Mouse (Mus musculus) midbrain, postnatal 0 days (tissue): ENCODE data around the gene Pepd. TPM values are rescaled to one million over a fixed set of nuclear protein-coding genes. Genes with fewer than 3 reads are reported as not detected.

Experiments used
- ATAC-seq: fragments of 200-750 bp; cut with Nextera tagmentation; 2 replicates; pipeline ENCODE4 v1.8.0; 2017; ENCODE audit warnings: moderate number of reproducible peaks, mild to moderate bottlenecking, moderate TSS enrichment, moderate library complexity; ENCODE audit not compliant: low FRiP score
- DNase-seq: peaks from one replicate; pipeline ENCODE4 v3.0.0-alpha.2; 2015; ENCODE audit warnings: low spot score
- H3K27ac ChIP-seq: fragments of 300-500 bp; sonication (generic); 2 replicates; pipeline ENCODE4 v1.5.1; 2014; ENCODE audit warnings: low read depth, mild to moderate bottlenecking, low read length, mixed read lengths
- H3K27me3 ChIP-seq: fragments of 300-500 bp; sonication (generic); 2 replicates; pipeline ENCODE4 v1.6.1; 2014; ENCODE audit warnings: low read length, control low read depth, mixed read lengths; ENCODE audit not compliant: insufficient read depth
- H3K36me3 ChIP-seq: fragments of 300-500 bp; sonication (generic); 2 replicates; pipeline ENCODE4 v1.6.1; 2014; ENCODE audit warnings: low read length, control low read depth, mixed read lengths; ENCODE audit not compliant: insufficient read depth
- H3K4me1 ChIP-seq: fragments of 300-500 bp; sonication (generic); 2 replicates; pipeline ENCODE4 v1.6.1; 2014; ENCODE audit warnings: mild to moderate bottlenecking, control low read depth, antibody characterized with exemption, low read length, mixed read lengths; ENCODE audit not compliant: insufficient read depth
- H3K4me2 ChIP-seq: fragments of 300-500 bp; sonication (generic); 2 replicates; pipeline ENCODE4 v1.6.1; 2014; ENCODE audit warnings: low read depth, mild to moderate bottlenecking, low read length, mixed read lengths; ENCODE audit not compliant: poor library complexity, severe bottlenecking
- H3K4me3 ChIP-seq: fragments of 300-500 bp; sonication (generic); 2 replicates; pipeline ENCODE4 v1.5.1; 2014; ENCODE audit warnings: low read depth, mild to moderate bottlenecking, low read length, moderate library complexity
- H3K9ac ChIP-seq: fragments of 300-500 bp; sonication (generic); replicated peaks from 2 replicates; pipeline ENCODE4 v1.6.1; 2014; ENCODE audit warnings: mild to moderate bottlenecking, low read length, moderate library complexity, mixed read lengths; ENCODE audit not compliant: poor library complexity, severe bottlenecking
- H3K9me3 ChIP-seq: fragments of 300-500 bp; sonication (generic); 2 replicates; pipeline ENCODE4 v1.6.1; 2016; ENCODE audit warnings: low read length, control low read depth
- CTCF ChIP-seq: IDR thresholded peaks from 2 replicates; pipeline ENCODE4 v1.5.1; 2016; ENCODE audit warnings: antibody characterized with exemption, mild to moderate bottlenecking
- whole genome bisulfite sequencing: fragments of 180-500 bp; shearing (Covaris S2); extraction: QIAGEN DNeasy Blood & Tissue Kit; methylation state at CpG from one replicate; pipeline ENCODE4 v1.1.7; 2014; 5-methylcytosine and 5-hydroxymethylcytosine counted together
- polyA plus RNA-seq: library from polyadenylated mRNA; unstranded; fragments of >200 nt; fragmentation: Nextera tagmentation; extraction: Ambion mirVana; gene quantifications from 2 replicates; pipeline ENCODE4 v1.2.1, GENCODE M21; 2015
- total RNA-seq: library from RNA; depleted of rRNA; stranded (reverse); fragments of >200 nt; gene quantifications from 2 replicates; pipeline ENCODE4 v1.2.3, GENCODE M21; 2014

The Pepd gene
- total and polyA plus RNA-seq, 2 experiments from 2014 or later: 60.8 to 69.8 TPM

GRCm38 (mm10) chr7:35023251-35023650 lies 111.1 kb downstream of the Pepd start:
- 79% methylated on average over 4 of the region's 4 CpGs for WGBS
- Histone ChIP-seq H3K4me1 (no peaks in the 10 kb centered on the region), H3K4me2 (no peak overlapping the region), H3K9me3 (no peaks in the 10 kb centered on the region), H3K36me3 (no peaks in the 10 kb centered on the region), H3K27ac (no peak overlapping the region), H3K27me3 (no peaks in the 10 kb centered on the region), H3K4me3 (no peak overlapping the region), H3K9ac (no peak overlapping the region)
- DNase-seq (no peak), ATAC-seq (no peak)
- TF ChIP-seq CTCF: no peak

- DNase-seq (no peak), ATAC-seq (no peak)
- no peaks in the 10 kb centered on the region for H3K27me3 ChIP-seq
- no peak for TF ChIP-seq CTCF
- no peak overlapping the region for H3K4me2 ChIP-seq
- WGBS: 62% methylated on average over 1 of the region's 1 CpGs
- H3K4me1 ChIP-seq: no peaks in the 10 kb centered on the region
- no peak overlapping the region for H3K27ac ChIP-seq
- no peak overlapping the region for H3K9ac ChIP-seq
- no peaks in the 10 kb centered on the region for H3K36me3 ChIP-seq
- no peaks in the 10 kb centered on the region for H3K9me3 ChIP-seq
- no peak overlapping the region for H3K4me3 ChIP-seq
Observed at GRCm38 (mm10) chr7:35024426-35024825, 112.2 kb downstream of the Pepd start.

- Histone ChIP-seq H3K27ac (no peak overlapping the region), H3K4me3 (no peak overlapping the region), H3K9ac (no peak overlapping the region), H3K9me3 (no peaks in the 10 kb centered on the region), H3K36me3 (no peaks in the 10 kb centered on the region), H3K4me2 (no peak overlapping the region), H3K4me1 (no peaks in the 10 kb centered on the region), H3K27me3 (no peaks in the 10 kb centered on the region)
- 50% methylated on average over 5 of the region's 5 CpGs for WGBS
- peak; percentile 89 for TF ChIP-seq CTCF
- DNase-seq (peak; percentile 65), ATAC-seq (peak; percentile 35; the same call in 1 of the 2 replicates)
Observed at GRCm38 (mm10) chr7:35025409-35026275, 113.5 kb downstream of the Pepd start.

- H3K27ac ChIP-seq: no peak overlapping the region
- H3K9ac ChIP-seq: no peak overlapping the region
- no peak overlapping the region for H3K4me2 ChIP-seq
- DNase-seq (no peak), ATAC-seq (no peak)
- no peaks in the 10 kb centered on the region for H3K9me3 ChIP-seq
- WGBS: 81% methylated on average over 4 of the region's 4 CpGs
- no peak for TF ChIP-seq CTCF
- no peak overlapping the region for H3K4me3 ChIP-seq
- no peaks in the 10 kb centered on the region for H3K36me3 ChIP-seq
- H3K4me1 ChIP-seq: no peaks in the 10 kb centered on the region
- no peaks in the 10 kb centered on the region for H3K27me3 ChIP-seq
Observed at GRCm38 (mm10) chr7:35026276-35026630, 114.1 kb downstream of the Pepd start.

- DNase-seq (peak; percentile 58), ATAC-seq (no peak)
- H3K27ac ChIP-seq: no peak overlapping the region
- no peak overlapping the region for H3K9ac ChIP-seq
- H3K36me3 ChIP-seq: no peaks in the 10 kb centered on the region
- no peaks in the 10 kb centered on the region for H3K9me3 ChIP-seq
- 79% methylated on average over 3 of the region's 3 CpGs for WGBS
- H3K4me2 ChIP-seq: no peak overlapping the region
- peak; percentile 70 for TF ChIP-seq CTCF
- H3K4me1 ChIP-seq: no peaks in the 10 kb centered on the region
- no peak overlapping the region for H3K4me3 ChIP-seq
- H3K27me3 ChIP-seq: no peaks in the 10 kb centered on the region
Observed at GRCm38 (mm10) chr7:35026838-35027291, 114.7 kb downstream of the Pepd start.

GRCm38 (mm10) chr7:35027801-35028420 lies 115.7 kb downstream of the Pepd start:
- Histone ChIP-seq H3K27ac (no peak overlapping the region), H3K27me3 (no peaks in the 10 kb centered on the region), H3K36me3 (no peaks in the 10 kb centered on the region), H3K4me2 (no peak overlapping the region), H3K9ac (no peak overlapping the region), H3K9me3 (no peaks in the 10 kb centered on the region), H3K4me1 (no peaks in the 10 kb centered on the region), H3K4me3 (no peak overlapping the region)
- ATAC-seq: no peak
- WGBS: 60% methylated on average over 9 of the region's 9 CpGs
- DNase-seq: no peak
- no peak for TF ChIP-seq CTCF
